Mouse (Mus musculus): Measurements from ENCODE around the gene Usp22.
A peak's percentile ranks its signal among the peaks of the same experiment; 100 is the strongest.

Usp22 gene

GRCm38 (mm10) chr11:61108911-61109361 lies 65.9 kb downstream of the Usp22 start:
- no peak for DNase-seq (ENCODE audit: low spot score in 2 of 2)

GRCm38 (mm10) chr11:61104241-61104901 lies 70.5 kb downstream of the Usp22 start:
- DNase-seq (ENCODE audit: low spot score in 2 of 2): peak; percentile 84 to 91

- no peak for DNase-seq (ENCODE audit: low spot score in 2 of 2)
Measured at GRCm38 (mm10) chr11:61102397-61103339, 72.2 kb downstream of the Usp22 start.

Data from right cerebral cortex, adult 2 months (tissue).